Mouse (Mus musculus): ENCODE measurements around the gene Adgrf2. TPM values are rescaled to one million over a fixed set of nuclear protein-coding genes. Genes with fewer than 3 reads are reported as not detected.
A peak's percentile ranks its signal among the peaks of the same experiment; 100 is the strongest.

Adgrf2 gene
- under 1 TPM; 0.09 to 0.12 TPM for total RNA-seq (2021)
- long read RNA-seq, experiment 1, result 0 reads
- long read RNA-seq, experiment 2, result 0 reads

DNA sequence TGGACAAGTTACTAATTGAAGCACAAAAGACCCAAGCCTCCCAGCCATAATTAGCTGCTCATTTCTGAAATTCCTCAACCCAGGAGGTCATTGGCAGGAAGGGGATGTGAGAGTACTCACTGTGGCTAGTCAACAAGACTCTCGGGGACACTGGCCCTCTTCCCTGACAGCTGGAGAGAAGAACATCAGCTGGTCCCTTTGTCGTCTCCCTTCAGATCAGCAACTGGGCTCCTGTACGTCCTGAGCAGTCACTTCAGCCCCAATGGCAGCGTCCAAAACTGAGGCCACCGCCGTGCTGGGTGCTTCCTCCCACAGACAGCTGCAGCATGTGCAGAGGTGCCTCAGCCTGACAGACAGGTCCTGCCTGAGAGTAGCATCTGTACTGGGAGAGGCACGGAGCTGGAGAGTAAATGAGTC lies at the start of gene Adgrf2:
TSS of gene Adgrf2 (minus strand) at position 379 of the 417 bp plus-strand sequence.
- DNase-seq (ENCODE audit: low spot score), result peak; percentile 4

DNA sequence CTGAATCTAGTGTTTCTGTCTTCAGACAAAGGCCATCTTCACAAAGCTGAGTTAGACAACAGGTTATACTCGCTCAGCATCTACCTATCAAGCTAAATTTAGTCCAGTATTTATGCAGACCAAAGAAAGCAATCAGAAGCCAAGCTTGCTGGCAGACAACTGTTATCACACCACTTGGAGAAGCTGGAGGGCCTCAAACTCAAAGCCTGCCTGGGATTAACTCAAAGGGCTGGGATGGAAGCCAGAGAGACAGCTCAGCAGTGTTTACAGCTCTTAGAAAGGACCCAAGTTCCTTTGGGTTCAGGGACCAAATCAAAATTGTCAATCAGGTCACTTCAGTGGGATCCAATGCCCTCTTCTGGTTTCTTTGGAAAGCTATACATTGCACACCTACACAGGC lies 48.8 kb upstream of the Adgrf2 start:
- DNase-seq (ENCODE audit: low spot score), result no peak

DNA sequence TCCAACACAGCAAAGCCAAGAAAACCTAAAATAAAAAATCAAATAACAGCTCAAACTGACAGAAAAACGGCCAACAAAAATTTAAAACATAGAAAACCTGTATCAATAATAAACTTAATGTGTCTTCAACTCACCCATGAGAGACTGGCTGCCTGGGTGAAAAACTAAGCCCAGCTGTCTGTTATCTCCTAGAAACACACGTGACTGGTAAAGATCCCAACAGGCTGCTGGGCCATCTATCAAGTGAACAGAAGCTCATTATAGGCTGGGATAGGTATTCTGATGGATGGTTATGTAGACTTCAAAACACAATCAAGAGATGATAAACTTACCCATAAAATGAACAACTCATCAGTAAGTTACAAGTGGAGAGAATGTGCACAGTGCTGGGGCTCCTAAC lies 47.7 kb upstream of the Adgrf2 start:
- no peak for DNase-seq (ENCODE audit: low spot score)

DNA sequence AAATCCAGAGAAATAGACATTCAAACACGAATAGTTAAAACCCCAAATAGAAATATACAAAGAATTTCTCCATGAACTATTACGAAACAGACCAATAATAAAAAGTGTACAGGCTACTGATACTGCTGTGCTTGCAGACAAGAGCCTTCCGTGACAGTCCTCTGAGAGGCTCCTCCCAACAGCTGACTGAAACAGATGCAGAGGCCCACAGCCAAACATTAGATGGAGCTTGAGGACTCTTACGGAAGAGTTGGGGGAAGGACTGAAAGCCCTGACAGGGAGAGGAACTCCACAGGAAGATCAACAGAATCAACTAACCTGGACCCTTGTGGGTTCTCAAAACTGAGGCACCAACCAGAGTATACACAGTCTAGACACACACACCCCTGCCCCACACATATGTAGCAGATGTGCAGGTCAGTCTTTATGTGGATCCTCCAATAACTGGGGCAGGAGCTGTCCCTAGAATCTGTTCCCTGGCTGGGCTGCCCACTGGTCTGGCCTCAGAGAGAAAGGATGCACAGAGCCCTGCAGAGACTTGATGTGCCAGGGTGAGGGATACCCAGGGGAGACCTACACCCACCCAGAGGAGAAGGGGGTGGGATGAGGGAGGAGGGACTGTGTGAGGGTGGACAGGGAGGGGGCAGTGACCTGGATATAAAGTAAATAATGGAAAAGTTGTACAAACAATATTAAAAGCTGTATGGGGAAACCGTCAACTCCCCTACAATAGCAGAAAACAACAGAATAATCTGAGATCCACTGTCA lies 46.9 kb upstream of the Adgrf2 start:
- DNase-seq (ENCODE audit: low spot score), result peak; percentile 35

DNA sequence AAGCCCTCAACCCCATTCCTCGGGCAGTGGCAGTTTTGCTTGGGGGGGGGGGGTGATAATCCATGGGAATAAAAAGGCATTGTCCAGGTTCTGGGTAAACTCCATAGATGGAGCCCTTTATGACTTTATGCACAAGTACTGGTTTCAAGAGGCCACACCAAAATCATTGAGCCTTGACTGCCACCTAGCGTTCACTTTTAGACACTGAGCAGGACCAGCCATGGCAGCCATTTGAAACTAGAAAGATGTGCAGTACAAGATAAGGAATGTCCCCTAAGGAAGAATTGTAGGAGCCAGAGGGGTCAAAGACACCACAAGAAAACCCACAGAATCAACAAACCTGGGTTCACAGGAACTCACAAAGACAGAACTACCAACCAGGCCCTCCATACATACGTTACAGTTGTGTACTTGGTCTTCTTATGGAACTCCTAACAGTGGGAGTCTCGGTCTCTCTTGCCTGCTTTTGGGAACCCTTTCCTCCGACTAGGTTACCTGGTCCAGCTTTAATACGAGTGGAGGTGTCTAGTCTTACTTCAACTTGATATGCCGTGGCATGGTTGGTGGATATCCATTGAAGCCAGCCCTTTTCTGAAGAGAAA lies 40.3 kb upstream of the Adgrf2 start:
- DNase-seq (ENCODE audit: low spot score), result peak; percentile 71

DNA sequence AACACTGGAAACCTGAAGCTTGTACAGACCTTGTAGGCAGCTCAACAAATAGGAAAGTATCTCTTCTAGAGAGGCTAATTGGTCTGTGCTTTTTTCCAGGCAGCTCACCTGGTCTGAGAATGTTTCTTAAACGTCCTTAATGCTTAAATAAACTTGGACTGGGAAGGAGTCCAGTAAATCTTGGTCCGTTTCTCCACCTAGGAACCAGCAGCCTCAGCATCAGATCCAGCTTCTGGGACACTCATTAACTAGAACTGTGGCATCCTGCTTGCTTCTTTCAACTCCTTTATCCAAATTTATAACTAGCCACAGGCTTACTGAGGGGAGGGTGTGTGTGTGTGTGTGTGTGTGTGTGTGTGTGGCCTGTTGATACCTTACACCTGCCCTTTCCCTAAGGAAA lies 11.8 kb upstream of the Adgrf2 start:
- no peak for DNase-seq (ENCODE audit: low spot score)

DNA sequence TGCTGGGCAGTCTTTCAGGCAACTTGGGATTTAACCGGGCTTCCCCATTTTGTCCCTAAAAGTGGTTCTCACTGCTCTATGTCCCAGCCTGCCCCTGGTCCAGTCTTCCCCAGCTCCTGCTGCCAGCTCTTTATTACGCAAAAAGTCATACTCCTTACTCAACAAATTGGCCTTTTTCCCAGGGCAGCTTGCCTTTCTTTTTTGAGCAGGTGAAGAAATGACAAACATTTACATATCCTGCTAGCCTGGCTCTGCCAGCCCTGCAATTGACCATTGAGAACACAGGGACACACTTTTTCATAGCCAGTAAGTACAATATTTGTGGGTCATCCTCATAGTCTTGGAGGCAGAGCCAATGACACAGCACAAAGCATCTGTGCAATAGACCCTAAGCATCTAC lies 10.2 kb upstream of the Adgrf2 start:
- DNase-seq (ENCODE audit: low spot score), result peak; percentile 30

DNA sequence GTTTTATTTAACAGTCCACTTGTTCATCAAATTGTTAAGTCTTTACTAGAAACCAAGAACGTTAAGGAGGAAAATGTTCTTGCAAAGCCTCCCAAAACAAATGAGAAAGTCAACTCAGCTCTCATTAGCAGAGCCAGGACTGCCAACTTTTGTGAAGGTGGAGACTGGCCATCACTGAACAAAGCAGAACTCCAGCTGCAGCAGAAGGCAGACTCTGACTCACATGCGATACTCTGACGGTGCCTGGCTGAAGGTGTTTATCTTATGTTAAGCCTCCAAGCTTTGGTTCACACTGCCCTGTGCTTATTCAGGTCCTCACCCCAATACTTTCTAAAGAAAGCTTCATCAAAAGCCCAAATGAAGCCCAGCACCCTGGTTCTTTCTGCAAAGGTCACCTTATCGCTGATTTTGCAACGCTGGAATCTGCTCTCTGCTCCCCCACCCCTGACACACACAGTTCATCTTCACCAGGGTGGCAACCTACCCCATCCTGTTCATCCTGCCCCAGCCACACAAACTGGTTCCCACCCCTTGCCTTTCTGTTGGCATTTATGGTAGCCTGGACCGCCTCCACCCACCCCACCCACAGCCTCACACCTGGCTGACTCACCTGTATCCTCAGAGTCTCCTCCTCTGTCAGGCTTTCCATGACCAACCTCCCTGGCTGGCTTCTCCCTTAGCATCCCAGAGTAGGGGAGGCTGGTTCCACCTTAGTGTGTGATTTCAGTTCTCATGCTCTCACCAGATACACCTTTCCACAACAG lies 3.9 kb upstream of the Adgrf2 start:
- no peak for DNase-seq (ENCODE audit: low spot score)

DNA sequence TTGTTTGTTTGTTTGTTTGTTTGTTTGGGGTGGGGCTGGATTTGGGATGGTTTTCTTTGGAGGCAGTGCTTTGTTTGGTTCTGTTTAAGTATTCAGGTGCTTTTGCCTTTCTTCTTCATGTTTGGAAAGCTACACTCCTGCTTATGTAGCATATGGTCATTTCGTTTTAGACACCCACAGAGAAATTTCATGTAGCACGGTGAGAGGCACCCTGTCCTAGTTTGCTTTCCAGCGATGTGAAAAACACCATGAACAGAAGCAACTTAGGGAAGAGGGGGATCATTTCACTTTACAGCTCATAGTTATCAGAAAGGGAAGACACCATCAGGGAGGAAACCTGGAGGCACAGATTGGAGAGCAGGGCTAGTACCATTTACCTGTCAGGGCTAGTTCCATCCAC lies 844 bp upstream of the Adgrf2 start:
- DNase-seq (ENCODE audit: low spot score), result no peak

DNA sequence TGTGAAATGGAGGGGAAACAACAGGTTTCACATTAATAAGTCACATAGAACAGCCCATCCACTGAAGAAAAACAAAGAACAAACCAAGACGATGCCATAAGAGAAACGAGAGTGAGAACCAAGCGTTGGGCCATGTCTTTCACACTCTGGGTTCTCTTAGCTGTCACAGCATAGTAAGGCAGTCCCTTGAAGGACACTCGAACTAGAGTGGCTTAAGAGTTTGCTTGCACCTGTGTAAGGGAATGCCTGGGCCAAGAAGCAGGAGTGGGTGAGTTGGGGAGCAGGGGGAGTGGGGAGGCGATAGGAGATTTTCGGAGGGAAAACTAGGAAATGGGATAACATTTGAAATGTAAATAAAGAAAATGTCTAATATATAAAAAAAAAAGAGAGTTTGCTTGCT lies 3.2 kb downstream of the Adgrf2 start:
- no peak for DNase-seq (ENCODE audit: low spot score)

DNA sequence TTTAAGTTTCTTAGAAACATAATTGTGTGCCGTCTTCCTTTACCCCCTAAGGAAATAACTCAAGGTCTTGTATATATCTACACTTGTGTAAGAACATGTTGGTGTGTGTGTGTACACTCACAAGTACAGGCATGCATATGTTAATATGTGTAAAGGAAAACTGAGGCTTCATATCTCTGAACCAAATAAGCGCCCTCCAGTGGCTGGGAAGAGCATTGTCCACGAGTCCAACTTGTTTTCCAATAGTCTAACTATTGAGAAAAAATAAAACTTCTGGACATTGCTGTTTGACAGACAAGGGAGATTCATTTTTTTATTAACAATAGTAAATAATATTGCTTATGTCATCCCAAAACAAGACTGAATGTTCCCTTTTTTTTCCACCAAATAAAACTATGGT lies 24.8 kb downstream of the Adgrf2 start:
- DNase-seq (ENCODE audit: low spot score), result no peak

DNA sequence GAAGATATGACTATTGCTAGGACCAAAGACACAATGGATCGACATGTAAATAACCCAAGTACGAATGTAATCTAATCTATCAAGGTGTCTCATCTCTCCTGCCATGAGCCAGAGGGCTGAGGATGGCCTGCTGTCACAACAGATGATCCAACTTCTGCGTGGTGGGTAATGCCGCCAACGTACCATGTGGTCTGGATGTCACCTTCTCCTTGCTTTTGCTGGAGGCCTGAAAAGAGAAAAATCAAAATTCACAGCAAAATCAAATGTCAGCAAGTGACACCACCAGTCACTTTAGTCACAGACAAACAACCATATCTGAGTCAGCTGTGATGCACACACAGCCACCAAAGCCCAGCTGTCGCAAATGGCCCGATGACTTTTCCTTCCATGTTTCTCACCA lies 27.0 kb downstream of the Adgrf2 start:
- DNase-seq (ENCODE audit: low spot score), result no peak

DNA sequence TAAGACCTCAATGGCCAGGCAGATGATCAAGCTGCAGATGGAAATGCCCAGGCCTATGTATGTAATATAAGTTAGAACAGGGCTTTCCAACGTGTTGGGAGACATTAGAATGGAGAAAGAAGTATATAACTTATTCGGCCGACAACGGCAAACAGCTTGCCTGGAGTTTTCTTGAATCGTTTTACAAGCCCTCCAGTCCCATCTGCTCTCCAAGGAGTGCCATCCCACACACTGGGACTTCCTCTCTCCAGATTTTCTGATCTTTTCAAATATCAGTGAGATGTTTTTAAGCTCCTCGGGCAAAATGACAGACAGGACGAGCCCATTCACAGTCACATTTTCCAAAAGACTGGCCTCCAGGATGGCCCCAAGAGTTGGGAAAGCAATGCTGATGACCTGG lies 31.3 kb downstream of the Adgrf2 start:
- DNase-seq (ENCODE audit: low spot score), result no peak

DNA sequence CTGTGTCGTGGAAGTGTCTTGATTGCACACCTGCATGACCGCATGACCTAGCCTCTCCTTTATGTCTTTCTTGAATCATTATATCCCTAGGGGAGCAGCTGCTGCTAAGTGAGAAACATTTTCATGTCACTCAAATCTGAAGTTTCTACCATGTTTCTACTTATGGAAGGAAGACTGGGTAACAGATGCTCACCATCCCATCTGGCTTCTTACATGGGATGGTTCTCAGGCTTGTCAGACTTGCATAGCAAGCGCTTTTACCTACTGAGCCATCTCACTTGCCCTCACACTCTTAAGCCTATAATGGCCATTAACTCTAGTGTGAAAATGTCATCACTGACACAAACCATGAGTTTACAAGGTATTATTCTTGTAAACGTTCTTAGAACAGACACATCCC lies 36.4 kb downstream of the Adgrf2 start:
- DNase-seq (ENCODE audit: low spot score), result no peak

DNA sequence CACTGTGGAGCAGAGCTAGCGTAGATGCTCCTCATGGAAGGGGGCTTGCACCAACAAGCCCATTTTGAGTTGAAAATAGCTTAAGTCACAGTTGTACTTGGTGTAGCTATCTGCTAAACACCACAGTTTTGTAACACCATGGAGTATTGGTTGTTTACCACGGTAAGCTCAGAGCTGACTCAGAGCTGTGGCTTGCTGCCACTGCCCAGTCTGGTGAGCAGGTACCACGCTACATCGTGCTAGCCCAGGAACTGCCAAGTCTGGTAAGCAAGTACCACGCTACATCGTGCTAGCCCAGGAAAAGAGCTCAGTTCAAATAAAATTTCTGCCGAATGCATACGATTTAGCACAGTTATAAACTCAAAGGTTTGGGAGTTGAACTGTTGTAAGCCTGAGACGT lies 39.8 kb downstream of the Adgrf2 start:
- DNase-seq (ENCODE audit: low spot score), result no peak

DNA sequence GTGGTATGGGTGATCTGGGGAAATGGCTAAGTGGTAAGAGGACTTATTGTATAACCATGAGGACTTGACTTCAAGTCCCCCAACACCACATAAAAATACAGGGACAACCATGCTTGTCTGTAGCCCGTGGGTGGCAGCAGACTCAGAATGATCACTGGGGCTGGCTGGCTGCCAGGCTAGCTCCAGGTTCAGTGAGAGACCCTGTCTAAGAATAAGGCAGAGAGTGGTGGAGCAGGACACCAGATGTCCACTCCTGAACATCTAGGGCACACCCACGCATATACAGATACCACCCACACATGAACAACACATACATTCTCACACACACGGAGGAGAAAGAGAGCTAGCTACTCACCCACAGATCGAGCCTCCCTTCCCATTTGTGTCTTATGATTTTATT lies 47.2 kb downstream of the Adgrf2 start:
- DNase-seq (ENCODE audit: low spot score), result no peak

DNA sequence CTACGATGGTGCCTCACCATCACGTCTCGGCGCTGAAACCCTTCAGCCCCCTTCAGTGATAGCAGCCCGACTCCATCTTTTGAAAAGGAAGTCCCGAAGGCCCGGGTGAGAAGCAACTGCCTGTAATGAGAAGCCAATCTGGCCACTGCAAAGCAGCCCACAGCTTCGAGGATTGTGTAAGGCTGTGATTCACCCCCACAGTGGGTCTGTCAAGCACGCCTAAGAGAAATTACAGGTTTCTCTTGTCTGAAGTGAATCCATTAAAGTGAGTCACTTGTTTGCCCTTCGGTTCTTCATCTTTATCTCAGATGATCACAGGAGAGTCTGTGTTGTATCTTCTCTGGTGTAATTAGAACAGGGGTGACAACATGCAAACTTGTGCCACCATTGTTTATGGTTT lies 49.8 kb downstream of the Adgrf2 start, which contains the start of gene Adgrf4:
TSS of gene Adgrf4 (minus strand) at position 149 of the 400 bp plus-strand sequence.
- DNase-seq (ENCODE audit: low spot score), result no peak

DNA sequence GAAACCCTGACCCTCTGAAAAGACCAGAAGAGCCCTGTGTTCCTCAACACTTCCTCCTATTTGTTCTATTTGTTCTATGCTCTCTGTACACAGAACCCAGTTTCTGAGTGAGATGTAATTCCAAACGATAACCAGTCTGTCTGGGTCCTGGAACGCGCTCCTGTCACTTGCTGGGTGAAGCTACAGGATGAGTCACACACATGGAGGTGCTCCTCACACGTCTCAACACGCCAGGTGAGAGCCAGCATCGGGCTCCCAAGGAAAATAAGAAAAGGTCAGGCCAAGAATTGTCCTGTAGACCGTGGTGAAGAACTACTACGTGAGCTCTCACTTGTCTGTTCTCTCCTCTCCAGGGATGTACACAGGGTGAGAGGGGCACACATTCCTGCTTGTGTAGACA lies 51.4 kb downstream of the Adgrf2 start:
- DNase-seq (ENCODE audit: low spot score), result no peak

Measured in gastrocnemius, adult 18-20 months (tissue).